Mouse (Mus musculus) C2C12 (cell line): ENCODE data around the gene Gm853.

Experiments
- CTCF ChIP-seq: IDR thresholded peaks from one replicate; pipeline ENCODE4 v1.5.1; 2011; ENCODE audit not compliant: control insufficient read depth, insufficient read depth, insufficient read length
- MAX ChIP-seq: IDR thresholded peaks from one replicate; pipeline ENCODE4 v1.6.1; 2011; ENCODE audit warnings: mild to moderate bottlenecking, control low read depth

DNA sequence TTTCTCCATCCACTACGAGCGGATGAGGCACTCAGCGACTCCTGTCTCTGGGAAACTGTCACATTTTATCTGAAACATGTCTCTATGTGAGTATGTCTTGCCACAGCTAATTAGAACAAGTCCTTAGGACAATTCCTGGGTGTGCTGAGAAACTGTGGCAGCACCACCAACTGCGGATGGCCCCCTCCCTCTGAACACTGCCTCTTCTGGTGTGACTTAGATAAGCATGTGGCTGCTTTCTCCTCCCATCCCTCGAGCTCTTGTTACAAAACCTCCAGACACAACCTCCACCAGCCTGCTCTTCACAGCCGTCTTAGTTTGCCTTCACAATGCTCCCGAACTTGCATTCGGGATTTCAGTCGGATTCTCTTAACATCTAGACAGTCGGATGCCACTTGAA is 8.3 kb downstream of the Gm853 start:
- TF ChIP-seq CTCF, result no peak
- no peak for TF ChIP-seq MAX
